Mouse (Mus musculus) cortical plate, adult 2 months (tissue): ENCODE data around the gene Usp33.

Experiments
- CTCF ChIP-seq: fragments of 200-500 bp; IDR thresholded peaks from 2 replicates; pipeline ENCODE4 v1.5.1; 2011; ENCODE audit warnings: mild to moderate bottlenecking, control low read depth, low read length; ENCODE audit not compliant: insufficient read depth; ENCODE audit errors: extremely low read depth
- POLR2A ChIP-seq: fragments of 200-500 bp; IDR thresholded peaks from 2 replicates; pipeline ENCODE4 v1.6.1; 2011; ENCODE audit warnings: mild to moderate bottlenecking, low read length, control low read depth; ENCODE audit not compliant: insufficient read depth; ENCODE audit errors: extremely low read depth

DNA sequence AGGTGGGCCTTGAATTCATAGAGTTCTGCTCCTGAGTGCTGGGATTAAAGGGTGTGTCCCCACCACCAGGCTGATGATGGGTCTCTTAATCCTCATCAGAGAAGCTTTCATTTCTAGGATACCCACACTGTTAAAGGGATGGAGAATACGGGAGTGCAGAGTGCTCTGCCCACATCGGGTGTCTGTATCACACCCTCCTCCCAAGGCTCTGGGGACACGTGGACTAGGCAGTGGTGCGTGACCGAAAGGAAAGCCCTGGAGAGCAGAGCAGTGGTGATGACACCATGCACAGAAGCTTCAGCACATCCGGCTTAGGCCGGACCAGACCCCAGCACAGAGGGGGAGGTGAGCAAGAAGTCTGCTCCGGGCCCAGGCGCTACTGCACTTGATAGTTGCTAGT is 10.5 kb downstream of the Usp33 start:
- TF ChIP-seq CTCF (no peak), POLR2A (no peak)
